Mouse (Mus musculus): ENCODE data around the gene Slc27a2. TPM values are rescaled to one million over a fixed set of nuclear protein-coding genes. Genes with fewer than 3 reads are reported as not detected.
"Not testable (repeated sequence)": the region's sequence is repeated elsewhere in the genome, so short reads cannot be mapped to it uniquely, and the experiment has no call there.

Gene Slc27a2
- polyA plus RNA-seq, 1 experiment: 10.2 TPM

GRCm38 (mm10) chr2:126593831-126594610 is 41.8 kb downstream of the Slc27a2 start:
- peak; percentile 84 for DNase-seq (ENCODE audit: low read depth)
- TF ChIP-seq POLR2A (IDR thresholded peaks at IDR 0.05; ENCODE audit: borderline replicate concordance, extremely low read depth, insufficient read depth, insufficient read length, poor library complexity, severe bottlenecking): no peak
- TF ChIP-seq CTCF (IDR thresholded peaks at IDR 0.05; ENCODE audit: borderline replicate concordance, extremely low read depth, insufficient read depth, insufficient read length): peak; percentile 91

GRCm38 (mm10) chr2:126596347-126597072 is 44.3 kb downstream of the Slc27a2 start:
- no peak for DNase-seq (ENCODE audit: low read depth)
- TF ChIP-seq CTCF (IDR thresholded peaks at IDR 0.05; ENCODE audit: borderline replicate concordance, extremely low read depth, insufficient read depth, insufficient read length) (no peak), POLR2A (IDR thresholded peaks at IDR 0.05; ENCODE audit: borderline replicate concordance, extremely low read depth, insufficient read depth, insufficient read length, poor library complexity, severe bottlenecking) (no peak)

- DNase-seq (ENCODE audit: low read depth): no peak
- TF ChIP-seq CTCF (IDR thresholded peaks at IDR 0.05; ENCODE audit: borderline replicate concordance, extremely low read depth, insufficient read depth, insufficient read length) (no peak), POLR2A (IDR thresholded peaks at IDR 0.05; ENCODE audit: borderline replicate concordance, extremely low read depth, insufficient read depth, insufficient read length, poor library complexity, severe bottlenecking) (no peak)
These were observed 45.4 kb downstream of the Slc27a2 start for GRCm38 (mm10) chr2:126597279-126598241.

GRCm38 (mm10) chr2:126598359-126598758 is 46.2 kb downstream of the Slc27a2 start:
- no peak for DNase-seq (ENCODE audit: low read depth)
- no peak for TF ChIP-seq CTCF (IDR thresholded peaks at IDR 0.05; ENCODE audit: borderline replicate concordance, extremely low read depth, insufficient read depth, insufficient read length)
- no peak for TF ChIP-seq POLR2A (IDR thresholded peaks at IDR 0.05; ENCODE audit: borderline replicate concordance, extremely low read depth, insufficient read depth, insufficient read length, poor library complexity, severe bottlenecking)

GRCm38 (mm10) chr2:126599005-126599404 is 46.8 kb downstream of the Slc27a2 start:
- TF ChIP-seq CTCF (IDR thresholded peaks at IDR 0.05; ENCODE audit: borderline replicate concordance, extremely low read depth, insufficient read depth, insufficient read length): peak; percentile 36; the same call in 1 of the 2 replicates
- no peak for TF ChIP-seq POLR2A (IDR thresholded peaks at IDR 0.05; ENCODE audit: borderline replicate concordance, extremely low read depth, insufficient read depth, insufficient read length, poor library complexity, severe bottlenecking)
- peak; percentile 37 for DNase-seq (ENCODE audit: low read depth)

- TF ChIP-seq CTCF (IDR thresholded peaks at IDR 0.05; ENCODE audit: borderline replicate concordance, extremely low read depth, insufficient read depth, insufficient read length) (no peak), POLR2A (IDR thresholded peaks at IDR 0.05; ENCODE audit: borderline replicate concordance, extremely low read depth, insufficient read depth, insufficient read length, poor library complexity, severe bottlenecking) (no peak)
- DNase-seq (ENCODE audit: low read depth): no peak
These were observed 48.3 kb downstream of the Slc27a2 start for GRCm38 (mm10) chr2:126600533-126600932.

GRCm38 (mm10) chr2:126601918-126602600 is 49.9 kb downstream of the Slc27a2 start:
- no peak for DNase-seq (ENCODE audit: low read depth)
- TF ChIP-seq CTCF (IDR thresholded peaks at IDR 0.05; ENCODE audit: borderline replicate concordance, extremely low read depth, insufficient read depth, insufficient read length) (no peak), POLR2A (IDR thresholded peaks at IDR 0.05; ENCODE audit: borderline replicate concordance, extremely low read depth, insufficient read depth, insufficient read length, poor library complexity, severe bottlenecking) (no peak)

- no peak for DNase-seq (ENCODE audit: low read depth)
- TF ChIP-seq CTCF (IDR thresholded peaks at IDR 0.05; ENCODE audit: borderline replicate concordance, extremely low read depth, insufficient read depth, insufficient read length): no peak
- no peak for TF ChIP-seq POLR2A (IDR thresholded peaks at IDR 0.05; ENCODE audit: borderline replicate concordance, extremely low read depth, insufficient read depth, insufficient read length, poor library complexity, severe bottlenecking)
These were observed 54.0 kb downstream of the Slc27a2 start for GRCm38 (mm10) chr2:126606061-126606687.

- DNase-seq (ENCODE audit: low read depth): no peak
- TF ChIP-seq CTCF (IDR thresholded peaks at IDR 0.05; ENCODE audit: borderline replicate concordance, extremely low read depth, insufficient read depth, insufficient read length): no peak
These were observed 54.5 kb downstream of the Slc27a2 start for GRCm38 (mm10) chr2:126606688-126607062.

- no peak for DNase-seq (ENCODE audit: low read depth)
- no peak for TF ChIP-seq CTCF (IDR thresholded peaks at IDR 0.05; ENCODE audit: borderline replicate concordance, extremely low read depth, insufficient read depth, insufficient read length)
These were observed 55.5 kb downstream of the Slc27a2 start for GRCm38 (mm10) chr2:126607553-126608203.

GRCm38 (mm10) chr2:126609600-126609999 is 57.4 kb downstream of the Slc27a2 start:
- DNase-seq (ENCODE audit: low read depth): not testable (repeated sequence)
